Mouse (Mus musculus): ENCODE measurements around the gene Lpcat4.

DNA sequence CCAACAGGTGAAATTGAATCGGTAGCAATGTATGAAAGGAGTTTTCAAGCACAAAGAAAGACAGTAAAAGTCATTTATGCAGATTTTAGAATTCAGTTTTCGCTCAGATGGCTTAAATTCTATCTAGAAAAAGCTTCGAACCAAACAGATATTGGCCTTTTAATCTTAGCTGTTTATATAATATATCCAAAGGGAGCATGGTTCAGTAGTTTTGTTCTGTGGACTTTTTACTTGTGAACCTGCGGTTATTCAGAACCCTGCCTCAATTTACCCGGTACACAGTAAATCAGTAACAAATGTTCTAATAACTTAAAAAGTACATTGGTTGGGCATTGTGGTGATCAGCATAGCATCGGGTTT is 45.7 kb downstream of the Lpcat4 start:
- TF ChIP-seq CTCF (IDR thresholded peaks at IDR 0.05; ENCODE audit: insufficient read depth, low read length): no peak
- no peak for TF ChIP-seq POLR2A (IDR thresholded peaks at IDR 0.05; ENCODE audit: borderline replicate concordance, extremely low read depth, low read depth, low read length)

Measured in lung, adult 2 months (tissue).